8 mouse cellular contexts compared by ENCODE assay signal in genomic region chr10:127662666-127663253, GRCm38 (mm10). TPM values are rescaled to one million over a fixed set of nuclear protein-coding genes. Genes with fewer than 3 reads are reported as not detected.
A peak's percentile ranks its signal among the peaks of the same experiment; 100 is the strongest.
DNase-seq lines count a peak whose midpoint lies in the region; ATAC-seq and TF ChIP-seq lines count a peak whose summit lies in the region.

No protein-coding gene starts in this region.

- no peaks in the 10 kb centered on the region for H3K9me3 ChIP-seq in heart, embryonic 13.5 days
- no peaks in the 10 kb centered on the region for H3K9me3 ChIP-seq in midbrain, embryonic 12.5 days

- H3K27me3 ChIP-seq in heart, embryonic 13.5 days (replicated peaks) = peaks cover 6% of the 10 kb centered on the region
- peaks cover 96% of the 10 kb centered on the region for H3K27me3 ChIP-seq in midbrain, embryonic 12.5 days

- ATAC-seq in heart, embryonic 13.5 days (ENCODE audit: extremely low read depth, insufficient number of reproducible peaks, low FRiP score, low TSS enrichment) = no peak
- peak; percentile 7; the same call in 1 of the 2 replicates for ATAC-seq in midbrain, embryonic 12.5 days (ENCODE audit: low FRiP score, low read depth)
- no peak for ATAC-seq in activated CD4-positive, CD25-positive, alpha-beta regulatory T cell, adult 4 months

- WGBS in lung, adult 2 months = 48% methylated on average over 19 of the region's 19 CpGs
- WGBS in heart, embryonic 13.5 days = 32% methylated on average over 19 of the region's 19 CpGs
- 12% methylated on average over 19 of the region's 19 CpGs for WGBS in midbrain, embryonic 12.5 days

- peak overlapping the region; percentile 84 for H3K27ac ChIP-seq in heart, embryonic 13.5 days (replicated peaks)
- H3K27ac ChIP-seq in midbrain, embryonic 12.5 days (replicated peaks) = no peak overlapping the region

- H3K4me2 ChIP-seq in heart, embryonic 13.5 days = peak overlapping the region; percentile 68
- peak overlapping the region; percentile 31 for H3K4me2 ChIP-seq in midbrain, embryonic 12.5 days (replicated peaks)

- 0 out of 2 replicates have a peak, but pooled peaks have one; percentile 12 for TF ChIP-seq CTCF in lung, adult 2 months (IDR thresholded peaks at IDR 0.05; ENCODE audit: insufficient read depth, low read length)

- H3K9ac ChIP-seq in heart, embryonic 13.5 days = peak overlapping the region; percentile 54
- no peak overlapping the region for H3K9ac ChIP-seq in midbrain, embryonic 12.5 days (replicated peaks)

- peaks cover 56% of the 10 kb centered on the region for H3K36me3 ChIP-seq in heart, embryonic 13.5 days
- no peaks in the 10 kb centered on the region for H3K36me3 ChIP-seq in midbrain, embryonic 12.5 days

- DNase-seq in lung, adult 2 months = no peak
- DNase-seq in lung, postnatal 25 days (ENCODE audit: low spot score) = no peak
- DNase-seq in cerebellum, adult 8-10 months = peak; percentile 58
- DNase-seq in kidney, postnatal 25 days = peak; percentile 34 to 72
- DNase-seq in thymus, postnatal 10 days (ENCODE audit: low spot score in 2 of 2) = peak; percentile 51 to 54

- H3K4me3 ChIP-seq in lung, adult 2 months (replicated peaks; ENCODE audit: extremely low read depth, low read depth, low read length) = no peak overlapping the region
- H3K4me3 ChIP-seq in heart, embryonic 13.5 days = peak overlapping the region; percentile 44
- H3K4me3 ChIP-seq in midbrain, embryonic 12.5 days = peak overlapping the region; percentile 14; the same call in 1 of the 2 replicates

- H3K4me1 ChIP-seq in lung, adult 2 months (ENCODE audit: control insufficient read depth, insufficient read depth, low read length) = peaks cover 22% of the 10 kb centered on the region
- peaks cover 66% of the 10 kb centered on the region for H3K4me1 ChIP-seq in heart, embryonic 13.5 days
- peaks cover 49% of the 10 kb centered on the region for H3K4me1 ChIP-seq in midbrain, embryonic 12.5 days

- no peak for TF ChIP-seq POLR2A in lung, adult 2 months (IDR thresholded peaks at IDR 0.05; ENCODE audit: borderline replicate concordance, extremely low read depth, low read depth, low read length)

RNA-seq across cellular contexts. Expression of gene Nemp1, which starts 3.9 kb away (rescaled TPM):
- polyA plus RNA-seq in lung, adult 2 months (2012; rRNA removed) = 2.7 and 3.6 TPM in 2 replicates
- 7.1 and 7.4 TPM in 2 replicates for polyA plus RNA-seq in heart, embryonic 13.5 days (2015; fragmentation: Nextera tagmentation; extraction: Ambion mirVana)
- polyA plus RNA-seq in midbrain, embryonic 12.5 days (2016; fragmentation: Nextera tagmentation; extraction: Ambion mirVana) = 10.0 and 10.3 TPM in 2 replicates
- 1 to 10 TPM; 4.7 to 5.8 TPM for polyA plus RNA-seq in activated CD4-positive, CD25-positive, alpha-beta regulatory T cell, adult 4 months (2017; shearing (Covaris generic))

RNA-seq across cellular contexts. Expression of gene Nab2, which starts 5.6 kb away (rescaled TPM):
- 32.8 and 35.1 TPM in 2 replicates for polyA plus RNA-seq in lung, adult 2 months (2012; rRNA removed)
- polyA plus RNA-seq in heart, embryonic 13.5 days (2015; fragmentation: Nextera tagmentation; extraction: Ambion mirVana) = 9.7 and 10.4 TPM in 2 replicates
- polyA plus RNA-seq in midbrain, embryonic 12.5 days (2016; fragmentation: Nextera tagmentation; extraction: Ambion mirVana) = 3.7 and 4.5 TPM in 2 replicates
- polyA plus RNA-seq in activated CD4-positive, CD25-positive, alpha-beta regulatory T cell, adult 4 months (2017; shearing (Covaris generic)) = 10 to 100 TPM in 1 of 2 experiments, 1 to 10 TPM in 1; 7.4 to 10.2 TPM

RNA-seq across cellular contexts. Expression of gene Stat6, which starts 20.0 kb away (rescaled TPM):
- 92.3 and 123 TPM in 2 replicates for polyA plus RNA-seq in lung, adult 2 months (2012; rRNA removed)
- polyA plus RNA-seq in heart, embryonic 13.5 days (2015; fragmentation: Nextera tagmentation; extraction: Ambion mirVana) = 24.5 and 24.6 TPM in 2 replicates
- polyA plus RNA-seq in midbrain, embryonic 12.5 days (2016; fragmentation: Nextera tagmentation; extraction: Ambion mirVana) = 6.1 and 9.0 TPM in 2 replicates
- polyA plus RNA-seq in activated CD4-positive, CD25-positive, alpha-beta regulatory T cell, adult 4 months (2017; shearing (Covaris generic)) = 100 to 1,000 TPM; 119 to 157 TPM

RNA-seq across cellular contexts. Expression of gene Lrp1, which starts 41.8 kb away (rescaled TPM):
- polyA plus RNA-seq in lung, adult 2 months (2012; rRNA removed) = 215 and 248 TPM in 2 replicates
- 30.7 and 37.9 TPM in 2 replicates for polyA plus RNA-seq in heart, embryonic 13.5 days (2015; fragmentation: Nextera tagmentation; extraction: Ambion mirVana)
- polyA plus RNA-seq in midbrain, embryonic 12.5 days (2016; fragmentation: Nextera tagmentation; extraction: Ambion mirVana) = 94.0 and 98.1 TPM in 2 replicates
- under 1 TPM in 1 of 2 experiments, not detected in 1; 0.57 TPM for polyA plus RNA-seq in activated CD4-positive, CD25-positive, alpha-beta regulatory T cell, adult 4 months (2017; shearing (Covaris generic))

RNA-seq across cellular contexts. Expression of gene Myo1a, which starts 42.2 kb away (rescaled TPM):
- 0.11 and 0.77 TPM in 2 replicates for polyA plus RNA-seq in lung, adult 2 months (2012; rRNA removed)
- 0.27 and 0.28 TPM in 2 replicates for polyA plus RNA-seq in heart, embryonic 13.5 days (2015; fragmentation: Nextera tagmentation; extraction: Ambion mirVana)
- 0.47 and 0.71 TPM in 2 replicates for polyA plus RNA-seq in midbrain, embryonic 12.5 days (2016; fragmentation: Nextera tagmentation; extraction: Ambion mirVana)
- not detected for polyA plus RNA-seq in activated CD4-positive, CD25-positive, alpha-beta regulatory T cell, adult 4 months (2017; shearing (Covaris generic))

Comparison
In these comparisons a context has a peak if more than half of its experiments do, and no peak if none do; other contexts are left out.
1. DNase-seq: peak in cerebellum, adult 8-10 months (single experiment), kidney, postnatal 25 days (2 of 2) and thymus, postnatal 10 days (2 of 2); none in lung, adult 2 months (single experiment) and lung, postnatal 25 days (single experiment).